Mouse (Mus musculus) neural tube, embryonic 14.5 days (tissue): ENCODE measurements around the gene Hist1h4c. TPM values are rescaled to one million over a fixed set of nuclear protein-coding genes. Genes with fewer than 3 reads are reported as not detected.
A peak's percentile ranks its signal among the peaks of the same experiment; 100 is the strongest.
"Not testable (repeated sequence)": the region's sequence is repeated elsewhere in the genome, so short reads cannot be mapped to it uniquely, and the experiment has no call there.

Source experiments
- ATAC-seq: fragments of 200-750 bp; cut with Nextera tagmentation; 2 replicates; pipeline ENCODE4 v1.8.0; 2017; ENCODE audit warnings: low read depth, mild to moderate bottlenecking, moderate TSS enrichment, moderate library complexity
- H3K27ac ChIP-seq: fragments of 300-500 bp; sonication (generic); 2 replicates; pipeline ENCODE4 v1.5.1; 2014; ENCODE audit warnings: low read depth, mild to moderate bottlenecking, control low read depth, low read length, moderate library complexity, mixed read lengths
- H3K27me3 ChIP-seq: fragments of 300-500 bp; sonication (generic); 2 replicates; pipeline ENCODE4 v1.6.1; 2014; ENCODE audit warnings: low read length; ENCODE audit not compliant: control insufficient read depth, insufficient read depth
- H3K36me3 ChIP-seq: fragments of 300-500 bp; sonication (generic); 2 replicates; pipeline ENCODE4 v1.6.1; 2014; ENCODE audit warnings: low read length, mixed read lengths; ENCODE audit not compliant: control insufficient read depth, insufficient read depth
- H3K4me1 ChIP-seq: fragments of 300-500 bp; sonication (generic); 2 replicates; pipeline ENCODE4 v1.6.1; 2014; ENCODE audit warnings: low read length; ENCODE audit not compliant: control insufficient read depth, insufficient read depth
- H3K4me2 ChIP-seq: fragments of 300-500 bp; sonication (generic); 2 replicates; pipeline ENCODE4 v1.6.1; 2014; ENCODE audit warnings: mild to moderate bottlenecking, low read depth, low read length, control low read depth
- H3K4me3 ChIP-seq: fragments of 300-500 bp; sonication (generic); 2 replicates; pipeline ENCODE4 v1.5.1; 2014; ENCODE audit warnings: low read depth, low read length, control low read depth, mixed read lengths
- H3K9ac ChIP-seq: fragments of 300-500 bp; sonication (generic); replicated peaks from 2 replicates; pipeline ENCODE4 v1.6.1; 2014; ENCODE audit warnings: low read depth, mild to moderate bottlenecking, control low read depth, low read length, mixed read lengths
- H3K9me3 ChIP-seq: fragments of 300-500 bp; sonication (generic); 2 replicates; pipeline ENCODE4 v1.6.1; 2016; ENCODE audit warnings: low read length; ENCODE audit not compliant: control insufficient read depth
- WGBS: fragments of 180-500 bp; shearing (Covaris S2); extraction: QIAGEN DNeasy Blood & Tissue Kit; methylation state at CpG from one replicate; pipeline ENCODE4 v1.1.7; 2014; 5-methylcytosine and 5-hydroxymethylcytosine counted together
- microRNA-seq: library from miRNA; unstranded; fragments of <30 nt; microRNA quantifications from one replicate; pipeline ENCODE4, GENCODE M21; 2016
- polyA plus RNA-seq: library from polyadenylated mRNA; unstranded; fragments of >200 nt; fragmentation: Nextera tagmentation; extraction: Ambion mirVana; gene quantifications from 2 replicates; pipeline ENCODE4 v1.2.1, GENCODE M21; 2014

Hist1h4c gene
- polyA plus RNA-seq, 1 experiment from 2014 or later, result 3.5 TPM

DNA sequence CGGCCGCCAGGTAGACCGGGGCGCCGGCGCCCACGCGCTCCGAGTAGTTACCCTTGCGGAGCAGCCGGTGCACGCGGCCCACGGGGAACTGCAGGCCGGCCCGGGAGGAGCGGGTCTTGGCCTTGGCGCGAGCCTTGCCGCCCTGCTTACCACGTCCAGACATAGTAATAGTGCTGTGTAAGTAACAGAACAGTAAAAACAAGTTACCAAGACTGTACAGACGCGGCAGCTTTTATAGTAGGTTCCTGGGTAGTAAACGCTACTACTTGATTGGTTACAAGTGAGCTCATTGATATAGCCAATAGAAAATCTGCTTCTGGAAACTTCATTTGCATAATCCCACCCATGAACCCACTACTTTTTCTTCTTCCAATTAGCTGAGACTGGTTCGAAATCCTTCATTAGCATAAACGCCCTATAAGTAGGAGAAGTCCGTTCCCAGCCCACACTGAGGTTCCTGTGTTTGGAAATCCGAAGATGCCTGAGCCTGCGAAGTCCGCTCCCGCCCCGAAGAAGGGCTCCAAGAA lies 14.4 kb downstream of the Hist1h4c start, which contains the start of the genes Hist1h2ac and Hist1h2bc:
Gene Hist1h2ac (minus strand): TSS at position 194 of the 527 bp plus-strand sequence.
Gene Hist1h2bc (plus strand): TSS at position 445 of the 527 bp plus-strand sequence.
- WGBS, result under 1% methylated on average over 32 of the region's 32 CpGs
- peak within 1 kb of the TSS; percentile 51 for H3K4me3 ChIP-seq
- H3K4me2 ChIP-seq, result peak within 1 kb of the TSS; percentile 77
- ATAC-seq, result peak; percentile 99
- peak within 1 kb of the TSS; percentile 92 for H3K27ac ChIP-seq
- H3K36me3 ChIP-seq, result no peaks in the 10 kb centered on the region
- H3K9ac ChIP-seq, result peak within 1 kb of the TSS; percentile 63
- peaks cover 14% of the 10 kb centered on the region; the same call in 1 of the 2 replicates for H3K4me1 ChIP-seq
- H3K27me3 ChIP-seq, result no peaks in the 10 kb centered on the region
- H3K9me3 ChIP-seq, result no peaks in the 10 kb centered on the region

DNA sequence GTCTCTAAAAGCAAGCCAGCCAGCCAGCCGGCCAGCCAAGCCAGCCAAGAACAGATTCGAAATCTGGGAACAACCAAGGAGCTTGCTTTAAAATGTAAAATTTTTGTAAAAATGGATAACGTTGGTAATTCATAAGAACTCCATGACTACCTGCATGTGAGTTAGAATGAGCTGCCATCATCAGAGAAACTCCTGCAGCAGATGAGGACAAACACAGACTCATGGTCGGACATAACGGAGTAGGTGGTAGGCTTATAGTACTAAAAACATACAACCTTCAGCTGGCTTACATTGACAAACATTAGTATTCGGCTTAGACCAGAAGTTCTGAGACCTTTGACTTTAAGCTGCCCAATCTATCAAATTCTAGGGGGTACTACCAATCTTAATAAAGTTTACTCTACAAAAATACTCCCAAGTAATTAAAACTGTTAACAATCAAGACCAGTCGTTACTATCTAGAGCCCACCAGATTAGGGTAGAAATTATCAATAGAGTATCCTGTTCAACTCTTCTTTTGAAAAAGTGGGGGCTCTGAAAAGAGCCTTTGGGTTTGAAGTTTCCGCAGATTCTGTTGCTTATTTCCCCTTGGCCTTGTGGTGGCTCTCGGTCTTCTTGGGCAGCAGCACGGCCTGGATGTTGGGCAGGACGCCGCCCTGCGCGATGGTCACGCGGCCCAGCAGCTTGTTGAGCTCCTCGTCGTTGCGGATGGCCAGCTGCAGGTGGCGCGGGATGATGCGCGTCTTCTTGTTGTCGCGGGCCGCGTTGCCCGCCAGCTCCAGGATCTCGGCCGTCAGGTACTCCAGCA lies 15.1 kb downstream of the Hist1h4c start:
- peak; percentile 8 for ATAC-seq
- not testable (repeated sequence) for H3K36me3 ChIP-seq, H3K9me3 ChIP-seq, H3K27me3 ChIP-seq
- peak overlapping the region; percentile 25; the same call in 1 of the 2 replicates for H3K9ac ChIP-seq
- H3K27ac ChIP-seq, result peak overlapping the region; percentile 78; the same call in 1 of the 2 replicates
- H3K4me2 ChIP-seq, result peak overlapping the region; percentile 61
- peak overlapping the region; percentile 51 for H3K4me3 ChIP-seq
- H3K4me1 ChIP-seq, result peaks cover 14% of the 10 kb centered on the region; the same call in 1 of the 2 replicates
- WGBS, result 11% methylated on average over 14 of the region's 30 CpGs

DNA sequence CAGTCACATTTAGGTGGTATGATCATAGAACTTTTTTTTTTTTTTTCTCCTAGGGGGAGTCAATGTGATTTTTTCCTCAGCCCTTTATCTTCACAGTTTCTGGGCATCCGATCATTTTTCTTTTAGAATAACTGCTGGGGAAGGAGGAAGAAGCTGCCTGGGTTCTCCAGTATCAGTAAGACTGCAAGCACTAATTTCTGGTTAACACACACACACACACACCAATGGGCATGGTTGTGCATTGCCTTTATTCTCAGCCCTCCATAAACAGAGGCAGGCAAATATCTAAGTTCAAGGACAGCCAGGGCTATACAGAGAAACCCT lies 15.7 kb downstream of the Hist1h4c start:
- H3K9ac ChIP-seq, result no peak overlapping the region
- H3K9me3 ChIP-seq, result no peaks in the 10 kb centered on the region
- ATAC-seq, result no peak
- peaks cover 14% of the 10 kb centered on the region; the same call in 1 of the 2 replicates for H3K4me1 ChIP-seq
- peak overlapping the region; percentile 61; the same call in 1 of the 2 replicates for H3K4me2 ChIP-seq
- H3K36me3 ChIP-seq, result no peaks in the 10 kb centered on the region
- WGBS, result 64% methylated on average over 1 of the region's 1 CpGs
- no peak overlapping the region for H3K4me3 ChIP-seq
- no peaks in the 10 kb centered on the region for H3K27me3 ChIP-seq
- H3K27ac ChIP-seq, result no peak overlapping the region

DNA sequence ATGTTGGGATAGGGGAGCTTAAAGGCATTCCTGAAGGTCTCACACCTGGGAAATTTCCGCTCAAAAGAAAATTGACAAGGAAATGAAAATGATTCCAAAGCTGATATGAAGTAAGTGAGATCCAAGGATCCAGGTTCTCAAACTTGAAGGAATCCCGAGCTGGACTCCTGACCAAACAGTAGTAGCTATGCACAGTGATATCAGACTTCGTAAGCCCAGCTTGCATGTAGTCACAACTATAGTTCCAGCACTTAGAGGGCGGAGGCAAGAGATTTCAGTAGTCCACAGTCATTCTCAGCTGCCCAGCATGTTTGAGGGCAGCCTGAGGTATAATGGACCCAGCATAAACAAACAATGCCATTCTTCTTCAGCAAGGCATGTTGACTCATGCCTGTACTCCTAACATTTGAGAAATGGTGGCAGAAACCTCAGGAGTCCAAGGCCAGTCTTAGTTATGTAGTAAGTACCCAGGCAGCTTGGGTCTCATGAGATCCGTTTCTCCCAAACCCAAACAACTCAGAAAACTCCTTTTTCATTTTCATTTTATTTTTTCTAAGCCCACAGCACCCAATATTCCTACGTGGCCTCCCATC lies 16.2 kb downstream of the Hist1h4c start:
- Histone ChIP-seq H3K9ac (no peak overlapping the region), H3K36me3 (no peaks in the 10 kb centered on the region), H3K4me3 (no peak overlapping the region), H3K27me3 (no peaks in the 10 kb centered on the region), H3K9me3 (no peaks in the 10 kb centered on the region), H3K27ac (no peak overlapping the region), H3K4me2 (no peak overlapping the region), H3K4me1 (peaks cover 14% of the 10 kb centered on the region; the same call in 1 of the 2 replicates)
- 93% methylated on average over 6 of the region's 6 CpGs for WGBS
- ATAC-seq, result no peak

DNA sequence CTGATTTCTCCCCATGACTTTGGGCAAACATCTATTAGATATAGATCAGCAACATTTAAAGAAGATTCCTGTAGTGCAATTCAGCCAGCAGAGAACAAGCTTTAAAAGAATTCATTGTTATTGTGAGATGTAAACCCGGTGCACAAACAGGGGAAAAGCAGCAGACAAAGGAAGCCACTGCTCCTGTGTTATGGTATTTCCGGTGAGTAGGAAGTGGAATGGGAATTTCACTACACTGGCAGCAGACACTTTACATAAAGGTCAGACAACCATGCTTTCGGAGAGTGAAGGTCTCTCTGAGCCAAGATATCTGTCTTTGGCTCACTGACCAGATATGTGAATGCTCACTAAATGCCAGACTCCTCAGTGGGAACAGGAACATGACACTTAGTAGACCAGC lies 35.7 kb downstream of the Hist1h4c start:
- no peak overlapping the region for H3K4me3 ChIP-seq
- H3K27ac ChIP-seq, result no peak overlapping the region
- H3K36me3 ChIP-seq, result no peaks in the 10 kb centered on the region
- H3K4me1 ChIP-seq, result no peaks in the 10 kb centered on the region
- H3K9me3 ChIP-seq, result no peaks in the 10 kb centered on the region
- ATAC-seq, result no peak
- H3K4me2 ChIP-seq, result no peak overlapping the region
- H3K27me3 ChIP-seq, result no peaks in the 10 kb centered on the region
- no peak overlapping the region for H3K9ac ChIP-seq
- 74% methylated on average over 3 of the region's 3 CpGs for WGBS

DNA sequence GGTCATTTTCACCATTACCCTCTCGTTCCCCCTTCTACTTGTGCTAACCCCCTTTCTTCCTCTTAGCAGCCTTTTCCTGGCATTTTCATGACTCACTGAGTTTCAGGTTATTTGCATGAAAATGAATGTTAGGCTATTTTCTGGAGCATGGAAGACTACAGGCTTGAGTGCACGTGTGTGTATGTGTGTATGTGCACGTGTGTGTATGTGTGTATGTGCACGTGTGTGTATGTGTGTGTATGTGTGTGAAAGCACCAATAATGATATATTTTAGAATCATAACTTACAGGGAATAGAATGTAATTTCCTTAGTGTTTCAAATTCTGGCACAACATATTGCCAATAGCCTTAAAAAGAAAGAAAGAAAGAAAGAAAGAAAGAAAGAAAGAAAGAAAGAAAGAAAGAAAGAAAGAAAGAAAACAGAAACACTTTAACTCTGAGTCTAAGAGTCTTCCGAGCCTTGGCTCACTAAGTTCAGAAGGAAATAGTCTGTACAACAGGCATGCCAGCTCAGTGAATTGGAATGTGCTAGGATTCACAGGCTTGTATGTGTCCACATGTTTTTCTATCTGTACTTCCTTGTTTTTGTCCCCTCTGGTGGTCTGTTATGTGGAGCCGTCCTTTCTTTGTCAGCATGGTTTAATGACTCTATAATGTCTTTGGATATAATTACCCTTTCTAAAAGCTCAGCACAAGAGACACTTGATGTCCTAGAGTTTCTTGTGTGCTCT lies 38.5 kb downstream of the Hist1h4c start:
- Histone ChIP-seq H3K4me1 (no peaks in the 10 kb centered on the region), H3K4me3 (no peak overlapping the region), H3K36me3 (no peaks in the 10 kb centered on the region), H3K9ac (no peak overlapping the region), H3K27me3 (no peaks in the 10 kb centered on the region), H3K4me2 (no peak overlapping the region), H3K9me3 (no peaks in the 10 kb centered on the region), H3K27ac (no peak overlapping the region)
- WGBS, result 74% methylated on average over 6 of the region's 6 CpGs
- no peak for ATAC-seq

Small RNA genes within 50 kb of the gene (microRNA-seq; reads per million reads assigned to microRNA genes)
- gene Gm44314, result not detected
- not detected for gene Gm44350

Other genes starting within 250 kb of the Hist1h4c start
- gene Btn1a1, start 232.6 kb downstream of the Hist1h4c start, polyA plus RNA-seq, result 0.17 TPM in 1 of 2 replicates, not detected in the other
- gene Btn2a2, start 209.6 kb downstream of the Hist1h4c start, polyA plus RNA-seq, result not detected in 2 replicates
- 1.7 and 2.1 TPM in 2 replicates for gene Hist1h4h, start 167.4 kb downstream of the Hist1h4c start, polyA plus RNA-seq
- gene Hist1h2af, start 164.5 kb downstream of the Hist1h4c start, polyA plus RNA-seq, result not detected in 2 replicates
- 0.72 TPM in 1 of 2 replicates, not detected in the other for gene Hist1h3g, start 163.0 kb downstream of the Hist1h4c start, polyA plus RNA-seq
- gene Hist1h2bh, start 155.1 kb downstream of the Hist1h4c start, polyA plus RNA-seq, result 0.33 TPM in 1 of 2 replicates, not detected in the other
- gene Hist1h3f, start 154.4 kb downstream of the Hist1h4c start, polyA plus RNA-seq, result 0.52 TPM in 1 of 2 replicates, not detected in the other
- gene Hist1h4f, start 146.8 kb downstream of the Hist1h4c start, polyA plus RNA-seq, result not detected in 2 replicates
- gene Hist1h1d, start 145.2 kb downstream of the Hist1h4c start, polyA plus RNA-seq, result 0.07 and 0.13 TPM in 2 replicates
- gene Hist1h3e, start 136.1 kb downstream of the Hist1h4c start, polyA plus RNA-seq, result 1.9 and 2.4 TPM in 2 replicates
- gene Hist1h2ae, start 127.2 kb downstream of the Hist1h4c start, polyA plus RNA-seq, result 11.7 and 12.9 TPM in 2 replicates
- 0.75 and 1.1 TPM in 2 replicates for gene Hist1h2bg, start 127.1 kb downstream of the Hist1h4c start, polyA plus RNA-seq
- 0.94 TPM in 1 of 2 replicates, not detected in the other for gene Hist1h2bf, start 124.3 kb downstream of the Hist1h4c start, polyA plus RNA-seq
- gene Hist1h2ad, start 124.1 kb downstream of the Hist1h4c start, polyA plus RNA-seq, result 1.1 TPM in 1 of 2 replicates, not detected in the other
- 0.50 and 1.1 TPM in 2 replicates for gene Hist1h3d, start 122.7 kb downstream of the Hist1h4c start, polyA plus RNA-seq
- gene Hist1h4d, start 116.9 kb downstream of the Hist1h4c start, polyA plus RNA-seq, result 23.6 and 25.2 TPM in 2 replicates
- 1.1 and 1.3 TPM in 2 replicates for gene Hist1h2be, start 77.3 kb downstream of the Hist1h4c start, polyA plus RNA-seq
- gene Hist1h1e, start 75.9 kb downstream of the Hist1h4c start, polyA plus RNA-seq, result 3.3 and 4.3 TPM in 2 replicates
- gene Hist1h2ac, start 14.5 kb downstream of the Hist1h4c start, polyA plus RNA-seq, result 0.17 and 0.41 TPM in 2 replicates
- gene Hist1h2bc, start 14.3 kb downstream of the Hist1h4c start, polyA plus RNA-seq, result 11.6 and 20.8 TPM in 2 replicates
- gene Hist1h1t, start 2.6 kb downstream of the Hist1h4c start, polyA plus RNA-seq, result not detected in 2 replicates
- gene Hfe, start 12.4 kb upstream of the Hist1h4c start, polyA plus RNA-seq, result 2.4 and 4.7 TPM in 2 replicates
- 5.3 and 8.4 TPM in 2 replicates for gene Hist1h1c, start 40.4 kb upstream of the Hist1h4c start, polyA plus RNA-seq
- not detected in 2 replicates for gene Hist1h3c, start 47.1 kb upstream of the Hist1h4c start, polyA plus RNA-seq
- gene Hist1h2bb, start 48.3 kb upstream of the Hist1h4c start, polyA plus RNA-seq, result not detected in 2 replicates
- gene Hist1h2ab, start 52.7 kb upstream of the Hist1h4c start, polyA plus RNA-seq, result 3.5 and 4.0 TPM in 2 replicates
- gene Hist1h3b, start 53.8 kb upstream of the Hist1h4c start, polyA plus RNA-seq, result 0.51 and 1.3 TPM in 2 replicates
- 1.8 TPM in 1 of 2 replicates, not detected in the other for gene Hist1h4b, start 58.6 kb upstream of the Hist1h4c start, polyA plus RNA-seq
- gene Hist1h4a, start 62.8 kb upstream of the Hist1h4c start, polyA plus RNA-seq, result not detected in 2 replicates
- gene Hist1h3a, start 63.9 kb upstream of the Hist1h4c start, polyA plus RNA-seq, result 0.75 and 1.2 TPM in 2 replicates
- not detected in 2 replicates for gene Hist1h1a, start 65.2 kb upstream of the Hist1h4c start, polyA plus RNA-seq
- gene Trim38, start 71.5 kb upstream of the Hist1h4c start, polyA plus RNA-seq, result not detected in 2 replicates
- gene Slc17a2, start 108.5 kb upstream of the Hist1h4c start, polyA plus RNA-seq, result not detected in 2 replicates
- not detected in 2 replicates for gene Slc17a3, start 141.0 kb upstream of the Hist1h4c start, polyA plus RNA-seq
- gene Slc17a1, start 169.3 kb upstream of the Hist1h4c start, polyA plus RNA-seq, result not detected in 2 replicates
- gene Slc17a4, start 216.6 kb upstream of the Hist1h4c start, polyA plus RNA-seq, result 0.08 and 0.19 TPM in 2 replicates
- gene Hist1h2ba, start 235.7 kb upstream of the Hist1h4c start, polyA plus RNA-seq, result not detected in 2 replicates
- gene Hist1h2aa, start 236.0 kb upstream of the Hist1h4c start, polyA plus RNA-seq, result not detected in 2 replicates